Mouse (Mus musculus) right cerebral cortex, adult 2 months (tissue): ENCODE measurements at regions not wholly inside any gene's neighbourhood (a gene's known extent, or its start where the extent isn't known, plus 50 kb on each side); places are given as distances from the start of the nearest gene placed in this dataset.

Source experiments
- DNase-seq, 2 experiments: peaks; one replicate each; pipeline ENCODE4 v3.0.0; 2021 to 2022; ENCODE audit warnings: low spot score in 2 of 2

DNA sequence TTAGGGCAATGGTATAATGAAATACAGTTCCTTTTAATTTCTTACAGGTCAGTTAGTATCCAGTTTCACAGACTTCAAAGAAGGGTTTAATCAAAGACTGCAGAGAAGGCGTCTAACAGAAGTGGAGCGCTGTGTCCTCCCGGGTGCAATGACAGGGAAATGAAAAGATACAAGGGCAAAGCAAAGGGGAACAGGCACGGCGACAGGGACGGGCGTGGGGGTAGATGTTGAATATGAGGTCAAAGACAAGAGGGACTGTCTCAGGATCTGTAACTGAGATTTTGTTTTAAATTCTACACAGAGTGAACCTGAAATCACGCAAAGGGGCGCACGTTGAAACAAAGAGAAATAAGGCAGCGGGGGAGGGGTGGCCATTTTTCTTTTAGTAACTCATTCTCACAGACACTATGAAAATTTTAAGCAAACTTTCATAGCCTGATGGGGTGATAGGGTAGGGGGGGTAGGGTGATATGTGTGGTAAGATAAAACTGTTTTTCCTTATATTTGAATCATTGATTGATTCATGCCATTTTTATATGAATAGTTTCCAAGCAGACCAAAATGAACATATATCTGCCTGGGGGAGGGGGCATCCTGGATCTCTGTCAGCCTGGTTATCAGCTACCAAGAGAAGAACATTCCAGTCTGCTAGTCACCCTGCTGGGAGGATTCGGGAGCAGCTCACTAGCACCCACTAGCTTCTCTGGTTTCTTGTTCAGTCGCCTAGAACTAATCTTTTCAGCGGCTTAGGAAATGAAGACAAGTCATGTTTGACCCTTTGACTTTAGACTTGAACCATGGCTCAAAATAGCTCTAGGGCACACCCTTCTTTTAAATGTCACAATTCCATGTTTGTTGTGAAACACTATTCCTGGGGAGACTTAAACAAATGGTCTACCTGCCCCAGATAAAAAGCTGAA lies 139.1 kb upstream of the Map3k7 start:
- DNase-seq, result no peak

DNA sequence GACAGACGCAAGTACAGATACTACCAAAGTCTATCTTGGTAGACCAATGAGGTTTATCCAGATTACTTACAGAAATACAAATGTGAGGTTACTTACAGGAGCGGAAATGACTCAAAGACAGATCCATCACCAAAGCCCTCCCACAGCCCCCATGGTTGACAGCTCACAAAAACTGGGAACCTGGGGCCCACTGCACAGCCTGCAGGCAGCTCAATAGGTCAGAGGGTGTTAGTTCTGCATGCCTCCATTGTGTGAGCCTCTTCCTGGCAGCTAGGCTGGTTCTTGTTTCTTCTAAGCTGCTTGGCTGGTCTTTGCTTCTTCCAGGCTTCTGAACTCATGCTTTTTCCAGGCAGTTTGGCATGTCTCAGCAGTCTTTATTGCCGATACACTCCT lies 138.5 kb upstream of the Map3k7 start:
- DNase-seq, result no peak

DNA sequence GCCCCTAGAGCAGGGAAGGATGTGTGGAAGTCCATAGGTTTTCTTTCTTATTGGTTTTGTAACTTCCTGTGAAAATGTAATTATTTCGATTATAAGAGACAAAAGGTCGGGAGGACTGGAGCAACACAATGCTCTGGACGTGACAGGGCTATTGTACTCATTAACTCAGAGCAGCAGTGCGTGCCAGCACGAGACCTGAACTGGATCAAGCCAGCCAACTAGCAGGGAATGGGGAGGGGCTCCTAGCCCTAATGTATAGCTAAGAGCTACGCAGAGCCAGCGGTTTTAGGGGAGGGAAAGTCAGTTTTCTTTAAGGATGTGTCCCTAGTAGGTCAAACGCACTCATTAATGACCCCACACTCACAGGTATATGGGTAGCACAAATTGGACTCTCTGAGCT lies 137.2 kb upstream of the Map3k7 start:
- no peak for DNase-seq

DNA sequence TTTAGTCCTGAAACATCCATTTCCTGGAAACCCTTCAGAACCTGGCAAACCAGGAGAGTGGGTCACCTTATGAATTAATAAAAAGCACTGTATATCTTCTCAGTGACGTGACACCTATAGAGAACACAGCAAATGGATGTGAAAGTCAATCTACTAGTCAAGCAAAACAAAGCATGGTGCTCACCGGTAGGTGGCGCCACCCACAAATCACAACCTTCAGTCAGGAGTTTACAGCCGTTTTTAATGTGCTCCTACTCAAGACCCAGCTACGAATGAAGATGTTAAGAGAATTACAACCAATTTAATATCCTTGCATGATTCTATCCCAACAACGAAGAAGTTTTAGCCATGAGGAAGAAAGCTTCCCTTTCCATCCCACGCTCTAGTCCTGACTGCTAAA lies 136.6 kb upstream of the Map3k7 start:
- DNase-seq, result no peak

DNA sequence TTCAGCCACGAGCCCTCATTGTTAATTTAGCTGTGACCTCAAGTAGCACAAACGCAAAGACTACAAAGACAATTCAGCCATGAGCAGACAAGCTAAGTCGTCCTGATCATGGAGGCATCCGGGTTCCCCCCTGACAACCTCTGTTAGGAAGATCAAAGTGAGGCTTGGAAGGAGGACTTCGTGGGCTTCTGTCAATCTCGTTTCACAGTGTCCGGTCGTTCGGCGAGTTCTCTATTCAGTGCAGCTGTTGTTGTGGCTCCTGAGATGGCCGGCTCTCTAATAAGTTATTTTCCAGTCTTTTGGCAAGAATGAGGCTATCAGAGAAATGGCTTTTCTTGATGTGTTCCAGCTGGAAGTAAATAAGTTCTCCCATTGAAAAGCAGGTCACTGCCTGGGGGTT lies 133.7 kb upstream of the Map3k7 start:
- DNase-seq, result no peak

DNA sequence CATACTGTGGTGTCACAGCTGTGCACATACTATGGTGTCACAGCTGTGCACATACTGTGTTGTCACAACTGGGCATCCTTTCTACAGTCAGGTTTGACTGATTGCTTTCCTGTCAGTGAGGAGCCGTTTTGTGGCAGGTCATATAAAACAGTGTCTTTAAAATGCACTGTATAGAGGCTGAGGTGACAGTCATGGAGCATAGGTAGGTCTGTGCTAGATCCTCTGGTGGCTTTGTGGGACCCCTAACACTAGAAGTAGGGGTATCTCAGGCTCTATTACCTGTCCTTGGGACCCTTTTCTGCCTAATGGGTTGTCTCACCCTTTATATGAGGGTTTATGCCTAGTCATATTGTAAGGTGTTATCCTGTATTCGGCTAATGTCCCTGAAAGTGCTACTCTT lies 132.4 kb upstream of the Map3k7 start:
- no peak for DNase-seq

DNA sequence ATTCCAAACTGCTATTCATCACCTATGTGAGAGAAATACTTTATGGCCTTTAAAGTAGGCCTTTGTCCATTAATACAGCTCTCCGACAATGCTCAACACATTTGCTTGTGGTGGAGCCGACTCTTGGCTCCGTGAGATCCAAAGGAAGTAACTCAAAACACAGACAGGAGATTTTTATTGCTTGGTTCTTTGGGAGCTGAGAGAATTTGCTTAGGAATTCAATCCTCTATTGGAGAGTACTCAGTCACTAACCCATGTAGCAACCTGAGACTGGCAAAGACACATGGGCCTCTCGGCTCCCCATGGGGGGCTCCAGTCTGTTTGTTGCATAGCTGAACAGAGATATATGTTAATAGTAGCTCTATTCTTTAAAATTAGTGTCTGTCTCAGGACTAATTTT lies 130.1 kb upstream of the Map3k7 start:
- DNase-seq, result no peak

DNA sequence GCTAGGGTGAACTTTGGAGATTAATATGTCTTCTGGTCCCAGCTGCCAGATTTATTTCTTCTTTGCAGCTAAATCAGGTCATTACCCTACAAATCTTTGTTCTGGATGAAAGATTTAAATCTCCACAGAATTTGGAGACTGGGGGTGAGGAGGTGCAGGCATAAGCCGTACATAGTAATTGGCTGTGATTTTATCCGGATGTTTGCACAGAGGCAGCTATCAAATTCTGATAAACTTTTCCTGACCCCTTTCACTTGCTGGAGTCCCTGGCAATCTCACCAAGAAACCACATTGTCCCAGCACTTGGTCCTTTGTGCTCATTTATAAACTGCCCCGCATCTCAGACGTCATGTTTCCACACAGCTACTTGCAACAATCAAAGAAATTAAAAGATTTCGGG lies 128.8 kb upstream of the Map3k7 start:
- no peak for DNase-seq

DNA sequence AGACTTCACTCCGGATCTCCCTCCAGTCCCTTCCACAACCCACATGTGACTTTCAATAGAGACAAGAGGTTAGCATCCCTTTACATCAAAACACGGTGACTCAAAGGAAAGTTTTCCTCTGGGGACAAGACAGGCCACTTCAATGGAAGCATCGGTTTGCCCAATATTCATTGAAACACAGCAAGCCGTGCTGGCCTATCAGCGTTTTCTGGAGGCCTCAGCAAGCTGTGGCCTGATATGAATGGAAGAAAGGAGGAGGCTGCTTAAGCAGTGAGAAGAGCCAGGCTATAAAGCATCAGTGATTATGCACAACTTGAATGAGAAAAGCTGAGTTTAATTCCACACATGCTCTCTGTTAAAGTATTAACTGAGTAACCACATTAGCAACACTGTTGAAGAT lies 125.3 kb upstream of the Map3k7 start:
- no peak for DNase-seq

DNA sequence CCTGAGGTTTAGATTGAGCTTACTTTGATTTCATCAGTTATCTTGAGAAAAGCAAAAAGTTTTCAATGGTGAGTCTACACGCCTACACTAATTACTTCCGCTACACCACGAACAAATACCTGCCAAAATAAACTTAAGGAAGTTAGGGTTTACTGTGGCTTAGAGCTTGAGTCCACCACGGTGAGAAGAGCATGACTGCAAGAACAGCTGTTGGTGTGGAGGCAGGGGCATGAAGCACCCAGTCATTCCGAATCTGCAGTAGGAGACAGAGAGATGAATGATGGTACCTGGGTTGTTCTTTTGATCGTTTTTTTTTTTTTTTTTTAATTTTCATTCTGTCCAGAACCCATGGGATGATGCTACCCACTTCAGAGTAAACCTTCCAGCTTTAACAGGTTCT lies 114.1 kb upstream of the Map3k7 start:
- no peak for DNase-seq

DNA sequence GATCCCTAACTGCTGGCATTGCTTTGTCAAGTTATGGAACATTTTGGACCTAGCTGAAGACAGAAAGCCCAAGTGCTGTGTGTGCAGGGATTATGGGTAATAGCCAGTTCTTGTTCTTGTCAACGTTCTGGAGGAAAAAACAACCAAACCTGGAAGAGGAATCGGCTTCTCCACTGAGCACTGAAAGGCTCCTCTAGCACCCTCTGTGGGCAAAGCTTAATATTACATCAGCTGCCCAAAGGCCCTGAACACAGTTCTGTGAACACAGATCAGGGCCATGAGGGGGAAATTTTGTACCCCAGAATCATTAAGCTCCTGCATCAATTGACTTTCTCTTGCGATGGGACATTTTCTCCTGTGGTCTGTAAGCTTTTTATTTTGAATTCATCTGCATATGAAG lies 112.9 kb upstream of the Map3k7 start:
- peak; percentile 19 to 31 for DNase-seq

DNA sequence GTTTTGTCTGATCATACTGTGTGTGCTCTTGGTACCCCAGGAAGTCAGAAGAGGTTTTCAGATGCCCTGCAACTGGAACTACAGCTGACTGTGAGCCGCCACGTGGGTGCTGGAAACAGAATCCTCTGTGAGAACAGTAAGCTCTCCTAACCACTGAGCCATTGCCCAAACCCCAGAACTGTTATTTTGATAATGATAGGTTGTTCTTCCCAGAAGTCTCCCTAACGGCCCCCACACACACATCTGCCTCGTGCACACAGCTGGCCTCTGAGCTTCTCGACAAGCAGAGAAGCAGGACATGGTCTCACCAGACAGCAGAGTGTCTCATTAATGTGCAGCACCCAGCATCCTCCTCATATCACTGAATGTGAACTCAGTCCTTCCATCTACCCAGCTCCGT lies 110.0 kb upstream of the Map3k7 start:
- DNase-seq, result no peak

DNA sequence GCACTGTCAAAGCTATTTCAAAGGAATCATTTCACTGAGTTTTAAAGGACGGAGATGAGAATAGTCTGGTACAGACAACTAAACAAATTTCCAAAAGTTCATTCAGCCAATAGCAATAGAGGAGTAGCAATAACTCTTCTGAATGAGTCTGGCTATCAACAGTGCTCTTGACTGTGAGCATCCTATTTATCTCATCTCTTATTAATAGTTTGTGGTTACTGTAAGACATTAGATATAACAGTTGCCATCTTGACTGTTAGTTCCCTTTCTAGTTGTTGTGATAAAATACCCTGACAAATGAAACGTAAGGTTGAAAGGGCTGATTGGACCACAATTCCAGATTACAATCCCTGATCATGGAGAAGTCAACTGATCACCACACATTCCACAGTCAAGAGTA lies 103.5 kb upstream of the Map3k7 start:
- DNase-seq, result no peak

DNA sequence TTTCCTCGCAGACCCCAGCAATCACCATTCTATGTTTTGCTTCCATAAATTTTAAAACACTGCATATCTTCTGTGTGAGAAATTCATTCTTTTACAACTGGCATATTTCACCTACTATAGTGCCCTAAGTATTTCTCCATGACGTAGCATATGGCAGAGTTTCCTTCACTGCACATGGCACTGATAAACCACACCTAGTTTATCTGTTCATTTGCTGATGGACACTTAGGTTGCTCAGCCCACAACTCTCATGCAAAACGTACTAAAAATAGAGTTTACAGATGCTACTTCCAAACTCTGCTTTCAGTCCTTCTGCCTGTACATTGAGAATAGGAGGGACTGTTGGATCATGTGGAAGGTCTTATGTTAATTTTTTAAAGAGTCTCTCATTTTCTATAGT lies 102.7 kb upstream of the Map3k7 start:
- DNase-seq, result no peak

DNA sequence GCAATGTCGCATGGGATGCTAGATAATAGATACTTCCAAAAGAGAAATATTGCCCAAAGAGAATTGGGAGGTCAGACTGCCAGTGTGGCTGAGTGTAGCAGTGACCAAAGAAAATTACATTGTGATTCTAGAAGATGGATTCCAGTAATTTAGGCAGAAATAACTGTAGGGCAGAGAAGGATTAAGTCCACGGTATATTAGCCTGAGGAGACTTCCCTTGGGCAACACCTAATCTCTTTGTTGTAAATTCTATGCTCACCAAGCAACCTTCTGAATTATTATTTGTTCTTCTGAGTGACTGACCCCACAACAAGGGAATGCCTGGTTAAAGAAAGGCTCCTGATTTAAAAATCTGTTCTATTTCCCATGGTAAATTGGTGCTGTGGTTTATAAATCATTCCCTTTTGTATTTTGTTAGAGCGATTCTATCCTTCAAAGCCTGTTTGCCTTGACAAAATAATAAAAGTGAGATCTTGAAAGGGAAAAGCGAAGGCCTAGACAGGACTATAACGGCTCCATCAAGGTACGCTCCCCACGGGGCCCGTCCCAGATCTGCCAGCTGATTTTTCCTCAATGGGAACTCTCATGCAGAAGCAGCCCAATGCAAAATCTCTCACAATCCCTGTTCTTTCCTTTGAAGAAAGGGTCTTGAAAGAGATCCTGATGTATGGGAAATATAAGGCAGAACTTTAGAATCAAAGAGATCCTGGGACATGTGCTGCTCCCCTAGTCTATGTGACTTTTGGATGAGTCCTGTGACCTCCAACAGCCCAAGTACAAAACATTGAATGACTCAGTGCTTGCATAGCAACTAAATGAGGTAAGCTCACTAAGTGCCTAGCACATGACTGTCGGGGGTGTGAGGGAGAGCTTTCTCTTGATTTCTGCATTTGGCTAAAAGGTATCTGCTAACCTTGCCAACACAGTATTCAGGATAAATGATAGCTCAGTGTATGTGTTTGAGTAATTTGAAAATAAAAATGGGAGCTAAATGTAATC lies 90.6 kb upstream of the Map3k7 start:
- no peak for DNase-seq

DNA sequence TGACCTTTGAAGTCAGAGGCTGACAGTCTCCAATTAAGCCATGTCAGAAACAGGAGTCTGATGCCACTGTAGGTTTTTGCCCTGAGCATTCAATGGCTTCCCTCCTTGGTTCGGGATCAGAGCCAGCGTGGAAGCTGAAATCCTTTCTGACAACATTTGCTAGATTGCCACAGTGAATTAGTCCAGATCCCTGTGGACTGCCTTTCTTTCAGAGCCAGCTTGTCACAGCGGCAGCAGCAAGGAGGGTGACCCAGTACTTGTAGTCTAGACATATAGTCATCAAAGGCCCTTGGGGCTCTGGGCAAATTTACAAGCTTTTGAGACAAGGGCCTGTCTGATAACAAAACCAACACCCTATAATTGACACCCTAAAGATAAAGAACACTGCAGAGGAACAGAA lies 86.5 kb upstream of the Map3k7 start:
- no peak for DNase-seq

DNA sequence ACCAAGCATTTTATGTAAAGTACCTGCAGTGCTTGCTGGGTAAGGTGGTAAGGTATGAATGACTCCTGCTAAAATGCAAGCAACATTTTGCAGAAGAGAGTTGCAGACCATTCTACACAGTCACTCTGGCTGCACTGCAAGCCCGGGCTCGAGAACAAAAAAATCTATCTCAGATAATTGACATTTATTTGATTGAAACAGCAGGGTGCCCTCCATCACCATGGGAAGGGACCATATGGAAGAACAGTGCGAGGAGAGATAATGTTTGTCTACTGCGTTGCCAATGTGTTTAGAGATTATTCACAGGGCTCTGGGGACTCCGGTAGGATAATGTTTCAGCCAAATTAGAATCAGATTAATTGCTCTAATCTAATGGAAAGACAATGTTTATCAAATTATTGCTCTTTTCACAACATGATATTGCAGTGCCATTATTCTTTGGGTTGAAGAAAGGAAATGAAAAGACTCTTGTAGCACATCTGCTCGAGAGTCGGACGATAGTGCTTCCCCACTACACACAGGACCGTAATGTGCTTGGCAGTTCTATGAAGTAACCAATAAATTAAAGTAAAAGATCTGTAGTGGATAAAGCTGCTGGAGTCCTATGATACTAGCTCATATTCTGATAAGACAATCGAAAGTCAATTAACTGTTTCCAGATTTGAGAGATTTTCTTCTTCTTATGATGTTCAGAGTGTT lies 85.3 kb upstream of the Map3k7 start:
- DNase-seq, result no peak

DNA sequence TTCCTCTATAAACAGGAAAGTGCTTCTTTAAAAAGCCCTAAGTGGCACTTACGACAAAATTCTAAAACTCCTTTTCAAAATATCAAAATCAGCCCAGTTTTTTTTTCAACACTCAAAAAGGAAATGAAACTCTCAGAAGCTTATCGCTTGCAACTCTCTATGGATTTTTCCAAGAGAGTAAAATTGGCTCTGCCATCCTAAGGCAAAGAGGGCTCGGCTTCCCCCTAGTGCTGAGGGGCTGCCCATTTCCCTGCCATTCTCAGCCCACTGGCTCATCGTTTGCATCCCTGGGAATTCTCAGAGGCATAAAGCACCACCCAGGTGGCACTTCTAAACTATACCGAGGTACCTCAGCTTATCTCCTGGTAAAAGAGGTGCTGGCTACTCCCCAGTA lies 84.7 kb upstream of the Map3k7 start:
- DNase-seq, result no peak

DNA sequence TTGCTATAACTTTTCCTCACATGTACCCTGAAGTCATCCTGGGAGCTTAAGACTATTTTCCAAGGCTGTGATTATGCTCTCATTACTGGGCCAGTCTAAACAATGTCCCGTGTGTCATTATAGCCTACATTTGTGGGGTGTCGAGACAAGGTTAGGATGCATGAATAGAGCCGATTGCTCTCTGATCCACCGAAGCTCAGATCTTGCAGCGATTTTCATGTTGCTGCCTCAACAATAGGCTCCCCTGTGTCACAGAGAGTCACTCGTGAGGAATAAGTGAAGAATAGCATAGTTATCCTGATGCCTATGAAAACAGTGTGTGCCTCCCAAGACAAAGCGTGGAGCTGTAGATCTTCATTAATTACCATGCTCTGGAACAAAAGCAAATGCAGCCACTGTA lies 83.7 kb upstream of the Map3k7 start:
- DNase-seq, result peak in 1 of 2 experiments; percentile 6

DNA sequence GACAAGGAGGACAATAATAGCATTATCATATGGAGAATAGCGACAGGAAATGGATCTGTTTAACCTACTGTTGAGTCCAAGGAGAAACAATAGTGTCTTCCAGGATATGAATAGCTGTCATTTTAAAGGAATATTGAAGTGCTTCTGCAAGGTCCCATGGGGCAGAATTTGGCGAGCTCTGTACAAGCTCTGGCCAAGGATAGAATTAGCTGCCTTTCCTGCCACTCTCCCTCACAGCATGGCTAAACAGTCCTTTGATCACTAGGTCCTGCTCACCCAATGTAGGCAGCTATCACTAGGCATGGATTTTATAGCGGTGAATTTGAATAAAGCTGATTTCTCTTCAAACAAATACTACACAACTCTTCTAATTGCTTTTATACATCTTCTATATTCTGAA lies 74.2 kb upstream of the Map3k7 start:
- DNase-seq, result no peak

DNA sequence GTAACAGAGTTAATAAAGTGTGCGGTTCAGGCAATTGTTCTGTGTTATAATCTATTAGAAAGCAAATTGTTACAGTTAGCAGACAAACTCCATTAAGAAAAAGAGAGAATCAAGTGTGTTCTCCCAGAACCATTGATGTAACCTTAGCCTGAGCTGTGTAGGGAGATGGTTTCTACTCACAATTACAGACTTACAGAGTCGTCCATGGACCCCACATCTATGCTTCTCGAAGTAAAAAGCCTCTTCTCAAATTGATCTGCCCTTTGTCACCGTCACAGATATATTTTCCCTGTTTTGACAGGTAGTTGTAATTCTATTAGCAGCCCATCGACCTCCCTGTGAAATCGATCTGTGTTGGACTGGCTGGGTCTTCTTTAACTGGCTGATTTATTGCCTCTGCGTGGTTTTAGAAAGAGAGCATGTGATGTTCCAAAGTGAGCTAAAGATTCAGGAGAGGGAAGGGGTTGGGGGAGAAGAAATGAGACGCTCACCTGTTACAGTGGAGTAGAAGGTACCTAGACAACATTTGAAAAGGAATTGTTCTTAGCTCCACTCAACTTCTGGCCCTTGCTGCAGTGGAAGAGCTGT lies 54.7 kb upstream of the Map3k7 start:
- DNase-seq, result no peak
